Mouse (Mus musculus) MEL (cell line): ENCODE results near the gene Hemk1.

Experiments used
- ELF1 ChIP-seq: IDR thresholded peaks from 2 replicates; pipeline ENCODE4 v1.6.1; 2014; ENCODE audit warnings: low read depth, mild to moderate bottlenecking, inconsistent platforms, low read length, improper control_type of control experiment, moderate library complexity
- KAT2A ChIP-seq: conservative IDR thresholded peaks from 2 replicates; pipeline ENCODE4 v1.6.1; 2012; ENCODE audit warnings: low read depth, low read length, improper control_type of control experiment, inconsistent platforms
- MAFK ChIP-seq: IDR thresholded peaks from 2 replicates; pipeline ENCODE4 v1.6.1; 2011; ENCODE audit warnings: low read depth, mild to moderate bottlenecking, low read length, improper control_type of control experiment, borderline replicate concordance
- MAX ChIP-seq: IDR thresholded peaks from 2 replicates; pipeline ENCODE4 v1.6.1; 2011; ENCODE audit warnings: low read length, improper control_type of control experiment
- POLR2A ChIP-seq, 2 experiments: IDR thresholded peaks; 2 replicates each; pipeline ENCODE4 v1.6.1; 2011 to 2012; ENCODE audit warnings: low read length in 2 of 2, mild to moderate bottlenecking in 2 of 2, control low read depth in 1 of 2, improper control_type of control experiment in 1 of 2, low read depth in 1 of 2, moderate library complexity in 1 of 2; ENCODE audit not compliant: control insufficient read depth in 1 of 2, insufficient read depth in 1 of 2, poor library complexity in 1 of 2
- SMC3 ChIP-seq: IDR thresholded peaks from 2 replicates; pipeline ENCODE4 v1.6.1; 2011; ENCODE audit warnings: low read depth, low read length, improper control_type of control experiment
- TBP ChIP-seq: IDR thresholded peaks from 2 replicates; pipeline ENCODE4 v1.8.0; 2011; ENCODE audit warnings: low read depth, low read length, improper control_type of control experiment
- UBTF ChIP-seq: IDR thresholded peaks from 2 replicates; pipeline ENCODE4 v1.6.1; 2012; ENCODE audit warnings: low read depth, mild to moderate bottlenecking, inconsistent platforms, low read length, improper control_type of control experiment, moderate library complexity, borderline replicate concordance; ENCODE audit not compliant: insufficient read depth

GRCm38 (mm10) chr9:107375451-107375850, 37.3 kb upstream of the Hemk1 start:
- no peak for TF ChIP-seq SMC3
- no peak for TF ChIP-seq ELF1
- no peak for TF ChIP-seq TBP
- no peak for TF ChIP-seq KAT2A
- no peak for TF ChIP-seq POLR2A (IDR thresholded peaks at IDR 0.05; ENCODE audit: control insufficient read depth in 1 of 2, insufficient read depth in 1 of 2, low read depth in 1 of 2, low read length in 2 of 2, poor library complexity in 1 of 2)
- no peak for TF ChIP-seq MAX
- no peak for TF ChIP-seq UBTF
- no peak for TF ChIP-seq MAFK
